Mouse (Mus musculus) hematopoietic stem cell, adult 5-6 weeks (primary cell): Measurements from ENCODE around the gene Pla2g12b. TPM values are rescaled to one million over a fixed set of nuclear protein-coding genes. Genes with fewer than 3 reads are reported as not detected.
"Not testable (repeated sequence)": the region's sequence is repeated elsewhere in the genome, so short reads cannot be mapped to it uniquely, and the experiment has no call there.

Source experiments
- ATAC-seq, 2 experiments: fragments of 125-278 bp in 1 of 2; replicated peaks in 1 of 2; 2 replicates each; pipeline ENCODE4 v1.8.0; 2016 to 2017; ENCODE audit warnings: inconsistent platforms in 2 of 2, mild to moderate bottlenecking in 2 of 2, moderate number of reproducible peaks in 2 of 2, low read depth in 1 of 2, moderate TSS enrichment in 1 of 2; ENCODE audit not compliant: low FRiP score in 2 of 2, poor library complexity in 2 of 2, severe bottlenecking in 2 of 2, insufficient read depth in 1 of 2, low TSS enrichment in 1 of 2
- total RNA-seq: library from RNA; stranded (forward); fragments of 172-1452, 232-1000 nt; gene quantifications from 2 replicates; pipeline ENCODE4 v1.2.3, GENCODE M21; 2017

Gene Pla2g12b
- total RNA-seq, 1 experiment from 2014 or later = not detected

DNA sequence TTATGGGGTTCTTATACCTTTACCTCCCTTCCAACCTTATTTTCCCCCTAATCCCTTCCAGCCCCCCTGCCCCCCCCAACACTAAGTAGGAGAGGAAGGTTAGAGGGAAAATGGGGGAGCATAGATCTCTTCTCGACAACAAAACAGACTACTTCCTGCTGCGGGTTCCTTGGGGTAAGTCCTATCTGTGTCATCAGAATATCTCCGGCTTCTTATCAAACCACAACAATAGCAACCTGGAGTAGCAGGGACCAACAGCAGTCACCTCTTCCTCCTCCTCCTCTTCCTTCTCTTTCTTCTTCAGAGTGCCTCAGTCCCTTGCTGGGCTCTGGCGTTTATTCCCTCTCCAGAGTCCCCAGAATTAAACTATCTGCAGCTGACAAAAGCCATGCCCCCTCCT lies 11.6 kb upstream of the Pla2g12b start:
- no peak for ATAC-seq

DNA sequence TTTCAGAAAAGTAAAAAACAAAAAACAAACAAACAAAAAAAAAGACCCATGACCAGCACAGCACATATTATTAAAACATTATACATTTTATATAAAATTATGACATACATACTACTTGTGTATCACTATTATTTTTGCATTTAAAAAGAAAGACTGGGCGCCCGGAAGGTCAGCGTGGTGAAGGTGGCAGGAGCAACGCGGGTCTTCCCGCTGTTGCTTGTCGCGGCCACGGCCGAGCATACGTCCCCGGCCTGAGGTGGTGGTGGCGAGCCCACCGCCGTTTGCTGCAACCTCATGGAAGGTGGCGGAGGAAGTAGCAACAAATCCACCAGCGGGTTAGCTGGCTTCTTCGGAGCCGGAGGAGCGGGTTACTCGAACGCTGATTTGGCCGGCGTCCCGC lies 8.0 kb upstream of the Pla2g12b start, which contains the start of gene Gm10273:
Gm10273 (plus strand) TSS at position 172 of the 400 bp plus-strand sequence.
- ATAC-seq = not testable (repeated sequence)

DNA sequence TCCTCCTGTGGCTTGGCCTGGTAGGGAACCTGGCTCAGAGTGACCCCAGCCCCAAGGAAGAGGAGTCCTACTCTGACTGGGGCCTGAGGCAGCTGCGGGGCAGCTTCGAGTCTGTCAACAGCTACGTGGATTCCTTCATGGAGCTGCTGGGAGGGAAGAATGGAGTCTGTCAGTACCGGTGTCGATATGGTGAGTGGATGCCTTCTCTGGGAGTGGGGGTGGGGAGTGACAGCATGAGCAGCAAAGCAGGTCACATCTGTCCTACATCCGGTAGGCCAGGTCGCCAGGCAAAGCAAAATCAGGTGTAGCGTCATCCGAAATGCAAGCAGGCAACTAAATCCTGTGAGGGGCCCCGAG lies 311 bp downstream of the Pla2g12b start:
- no peak for ATAC-seq

DNA sequence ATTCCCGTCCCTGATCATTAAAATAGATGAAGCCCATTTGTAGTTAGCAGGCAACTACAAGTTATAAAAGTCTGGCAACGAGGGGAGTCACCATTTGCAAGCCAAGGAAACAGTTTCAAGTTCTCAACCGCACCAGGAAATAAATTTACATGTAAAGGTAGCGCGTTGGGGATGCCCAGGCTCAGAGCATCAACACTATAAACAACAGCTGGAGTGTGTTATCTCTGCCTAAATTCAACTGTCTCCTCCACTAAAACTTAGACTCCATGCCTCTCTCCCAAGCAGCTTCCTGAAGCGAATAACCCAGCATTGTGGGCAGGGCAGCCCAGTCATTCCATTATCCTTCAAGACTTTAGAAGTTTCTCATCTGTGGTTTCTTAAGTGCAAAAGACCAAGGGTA lies 5.0 kb downstream of the Pla2g12b start:
- no peak for ATAC-seq

DNA sequence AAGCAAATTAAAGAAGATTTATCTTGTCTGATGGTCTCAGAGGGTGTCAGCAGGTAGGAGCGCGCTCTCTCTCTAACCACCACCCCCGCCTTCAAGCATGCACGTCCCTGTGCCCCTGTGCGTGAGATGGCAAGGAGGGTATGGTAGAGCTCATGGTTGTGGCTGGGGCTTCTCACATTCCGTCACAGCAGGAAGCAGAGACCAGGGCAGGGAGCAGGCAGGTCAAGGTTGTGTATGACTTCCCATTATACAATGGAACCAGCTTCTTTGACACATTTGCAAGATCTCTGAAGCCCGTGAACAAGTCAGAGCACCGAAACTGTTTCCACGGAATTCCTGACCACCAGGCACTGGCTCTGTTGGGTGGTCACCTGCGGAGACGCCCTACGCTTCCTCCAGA lies 6.8 kb downstream of the Pla2g12b start:
- ATAC-seq = no peak

DNA sequence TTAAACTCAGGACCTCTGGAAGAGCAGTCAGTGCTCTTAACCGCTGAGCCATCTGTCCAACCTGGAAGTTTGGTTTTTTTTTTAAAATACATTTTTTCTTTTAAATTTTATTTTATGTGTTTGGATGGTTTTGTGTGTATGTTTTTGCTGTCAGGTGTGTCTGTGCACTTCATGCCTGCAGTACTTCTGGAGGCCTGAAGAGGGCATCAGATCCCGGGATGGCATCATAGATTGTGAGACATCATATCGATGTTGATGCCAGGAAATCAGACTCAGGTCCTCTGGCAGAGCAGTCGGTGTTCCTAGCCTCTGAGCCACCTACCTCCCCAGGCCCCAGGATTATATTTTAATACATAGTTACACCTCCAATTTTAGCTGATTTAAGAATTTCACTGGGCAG lies 10.3 kb downstream of the Pla2g12b start:
- ATAC-seq = no peak

DNA sequence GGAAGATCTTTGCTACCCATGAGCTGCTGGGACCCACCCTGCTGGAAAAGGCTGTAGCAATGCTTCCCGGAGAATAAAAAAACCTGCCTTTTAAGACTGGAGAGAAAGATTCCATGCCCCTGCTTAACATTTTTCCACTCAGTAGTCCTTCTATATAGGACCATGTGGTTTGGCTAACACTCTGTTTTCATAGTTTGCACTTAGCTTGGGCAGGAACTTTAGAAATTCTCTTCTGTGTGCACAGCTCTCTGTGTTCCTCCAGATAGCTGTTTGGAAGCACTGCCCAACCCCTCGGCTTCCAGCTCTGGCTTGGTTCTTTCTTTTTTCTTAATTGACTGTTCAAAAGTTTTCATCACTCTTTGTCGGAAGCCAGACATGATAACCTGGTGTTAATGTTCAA lies 13.2 kb downstream of the Pla2g12b start:
- no peak for ATAC-seq

DNA sequence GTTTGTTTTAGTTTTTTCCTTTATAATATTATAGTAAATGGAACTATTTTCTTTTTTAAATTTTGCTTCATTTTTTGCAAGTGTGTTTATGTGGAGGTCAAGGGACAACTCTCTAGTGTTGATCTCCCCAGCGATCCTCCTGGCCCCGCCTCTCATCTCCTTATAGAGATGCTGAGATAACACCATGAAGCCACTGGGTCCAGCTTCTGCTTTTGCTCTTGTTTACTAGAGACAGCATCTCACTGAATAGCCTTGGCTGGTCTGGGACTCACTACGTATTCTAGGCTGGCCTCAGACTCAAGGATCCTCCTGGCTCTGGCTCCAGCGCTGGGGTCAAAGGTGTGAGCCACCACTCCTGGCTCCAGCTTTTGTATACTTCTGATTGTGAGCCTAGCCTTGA lies 16.1 kb downstream of the Pla2g12b start:
- ATAC-seq = no peak

DNA sequence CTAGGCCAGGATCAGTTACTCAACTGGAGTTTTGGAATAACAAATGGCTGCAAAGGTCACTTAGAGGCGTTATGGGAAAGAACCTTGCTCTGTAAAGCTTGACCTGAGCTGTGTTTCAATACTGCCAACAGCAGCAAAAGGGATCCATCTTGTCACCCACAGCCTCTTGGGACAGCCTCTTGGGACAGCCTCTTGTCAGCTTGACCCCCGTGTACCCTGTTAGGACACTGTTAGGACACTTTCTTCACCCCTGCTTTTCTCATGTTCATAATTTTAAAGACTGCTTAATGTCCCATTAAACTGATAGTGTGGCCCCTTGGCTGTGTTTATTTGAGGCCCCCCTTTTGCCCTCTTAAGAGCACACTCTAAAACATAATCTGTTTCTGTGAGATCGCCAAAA lies 21.0 kb downstream of the Pla2g12b start:
- no peak for ATAC-seq

DNA sequence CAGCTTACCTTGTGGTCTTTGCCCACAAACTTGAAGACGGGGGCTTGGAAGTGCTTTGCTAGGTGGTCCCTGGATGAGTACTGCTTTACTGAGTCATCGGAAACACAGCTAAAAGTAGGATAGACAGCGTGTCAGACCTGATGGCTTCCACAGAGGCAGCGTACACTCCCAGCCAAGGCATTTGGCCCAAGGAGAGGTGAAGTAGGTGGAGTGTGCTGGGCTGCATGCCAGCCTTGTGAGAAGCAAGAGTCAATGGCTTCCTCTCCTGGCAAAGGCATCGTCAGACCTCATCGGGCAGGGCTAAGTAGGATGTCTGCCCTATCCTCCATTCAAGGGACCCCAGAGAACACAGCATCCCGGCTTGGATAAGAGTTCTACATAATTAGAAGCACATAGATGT lies 21.9 kb downstream of the Pla2g12b start:
- ATAC-seq = peak; percentile 61 to 67; a peak in 2 of 4 replicates

DNA sequence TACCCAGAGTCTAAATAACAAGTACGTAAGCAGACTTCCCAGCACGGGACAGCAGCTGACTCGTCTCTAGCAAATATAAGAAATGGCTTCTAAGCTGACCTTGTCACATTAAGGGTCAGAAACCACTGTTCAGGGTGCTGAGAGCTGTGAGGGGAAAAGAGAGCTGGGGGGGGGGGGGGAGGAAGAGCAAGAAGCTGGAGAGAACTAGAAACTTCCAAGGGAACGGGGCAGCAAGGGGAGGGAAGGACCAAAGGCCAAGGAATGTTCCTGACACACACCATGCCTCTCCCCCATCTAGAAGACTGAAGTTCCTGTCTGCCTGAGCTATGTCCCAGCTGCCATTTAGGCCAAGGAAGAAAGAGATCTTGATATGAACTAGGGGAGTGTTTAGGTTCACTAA lies 22.9 kb downstream of the Pla2g12b start:
- ATAC-seq = no peak

DNA sequence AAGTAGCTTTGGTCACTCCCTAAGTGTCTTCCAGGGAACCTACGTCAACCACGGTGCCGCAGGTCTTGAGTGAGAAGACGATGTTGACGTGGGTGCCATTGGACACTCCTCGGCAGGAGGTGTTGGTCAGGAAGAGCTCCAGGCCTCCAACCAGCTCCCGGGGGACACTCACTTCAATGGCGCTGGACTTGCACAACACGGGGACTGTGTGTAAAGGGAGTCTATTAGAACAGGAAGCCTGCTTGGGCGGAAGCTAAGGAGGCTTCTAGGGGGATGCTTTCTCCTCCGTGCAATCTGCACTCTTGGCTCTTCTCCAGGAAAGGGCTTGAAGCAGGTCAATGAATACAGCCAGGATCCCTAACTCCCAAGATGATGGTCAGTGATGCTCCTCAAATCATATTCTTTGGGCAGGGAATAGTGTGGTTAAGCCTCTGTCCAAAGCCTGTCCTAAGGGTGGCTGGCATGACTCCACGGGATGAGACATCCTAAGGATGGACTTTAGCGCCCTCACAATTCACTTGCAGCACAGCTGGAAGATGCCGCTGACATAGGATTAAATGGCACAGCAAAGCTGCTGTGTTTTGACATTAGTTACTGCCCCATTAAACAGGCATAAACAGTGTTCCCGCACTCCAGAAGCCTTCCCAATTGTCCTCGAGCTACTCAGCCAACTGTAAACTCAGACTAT lies 26.1 kb downstream of the Pla2g12b start:
- ATAC-seq = no peak

DNA sequence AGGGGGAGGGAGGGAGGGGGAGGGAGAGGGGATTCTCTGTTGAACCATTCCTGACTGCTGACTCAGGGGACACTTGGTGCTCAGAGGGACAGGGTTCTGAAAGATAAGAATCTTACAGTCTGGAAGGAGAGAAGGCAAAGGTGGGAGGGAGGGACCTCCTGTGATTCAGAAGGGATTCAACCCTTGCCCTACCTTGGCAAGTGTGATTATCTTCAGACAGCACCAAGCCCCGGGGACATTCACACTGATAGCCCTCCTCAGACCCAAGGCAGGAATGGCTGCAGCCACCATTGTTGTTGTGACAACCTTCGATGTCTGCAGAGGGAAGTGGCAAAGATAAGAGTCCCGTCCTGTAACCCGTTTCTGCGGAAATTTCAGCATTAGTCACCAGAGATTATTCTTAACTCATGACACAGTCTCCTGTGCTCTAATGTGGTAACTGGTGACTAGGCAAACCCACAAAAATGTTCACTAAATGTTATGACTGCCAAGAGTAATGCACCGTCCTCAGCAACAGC lies 27.3 kb downstream of the Pla2g12b start:
- ATAC-seq = peak; percentile 83 to 84

DNA sequence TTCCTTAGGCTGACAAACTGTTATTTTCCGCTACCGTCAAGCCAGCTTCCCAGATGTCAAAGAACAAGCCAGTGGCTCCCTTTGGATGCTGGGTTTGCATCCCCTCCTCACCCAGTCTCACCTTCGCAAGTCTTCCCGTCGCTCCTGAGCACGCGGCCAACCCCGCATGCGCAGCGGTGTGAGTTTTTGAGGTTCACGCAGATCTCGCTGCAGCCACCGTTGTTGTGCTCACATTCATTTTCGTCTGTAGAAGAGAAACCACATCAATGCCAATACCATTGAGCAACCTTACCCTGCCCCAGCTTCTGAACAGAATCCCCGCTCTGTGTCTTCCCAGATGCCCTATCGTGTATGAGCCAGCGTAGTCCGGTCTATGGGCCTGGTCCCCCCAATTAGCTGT lies 32.3 kb downstream of the Pla2g12b start:
- no peak for ATAC-seq

DNA sequence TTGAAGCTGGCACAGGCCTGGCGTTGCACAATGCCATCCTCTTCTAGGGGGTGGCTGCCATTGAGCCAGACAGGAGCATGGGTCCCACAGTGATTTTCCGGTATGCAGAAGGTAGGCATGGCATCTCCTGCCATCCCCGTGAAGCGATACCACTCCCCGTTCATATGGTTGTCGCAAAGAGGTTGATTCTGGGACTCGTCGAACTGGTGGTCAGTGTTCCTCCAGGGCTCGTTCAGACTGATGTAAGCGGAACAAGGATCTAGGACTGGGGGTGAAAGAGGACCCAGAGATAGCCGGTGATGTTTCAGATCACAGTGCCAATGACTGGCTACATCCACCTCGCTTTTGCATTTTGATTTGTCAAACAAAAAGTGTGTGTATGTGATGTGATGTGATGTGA lies 35.2 kb downstream of the Pla2g12b start:
- no peak for ATAC-seq

DNA sequence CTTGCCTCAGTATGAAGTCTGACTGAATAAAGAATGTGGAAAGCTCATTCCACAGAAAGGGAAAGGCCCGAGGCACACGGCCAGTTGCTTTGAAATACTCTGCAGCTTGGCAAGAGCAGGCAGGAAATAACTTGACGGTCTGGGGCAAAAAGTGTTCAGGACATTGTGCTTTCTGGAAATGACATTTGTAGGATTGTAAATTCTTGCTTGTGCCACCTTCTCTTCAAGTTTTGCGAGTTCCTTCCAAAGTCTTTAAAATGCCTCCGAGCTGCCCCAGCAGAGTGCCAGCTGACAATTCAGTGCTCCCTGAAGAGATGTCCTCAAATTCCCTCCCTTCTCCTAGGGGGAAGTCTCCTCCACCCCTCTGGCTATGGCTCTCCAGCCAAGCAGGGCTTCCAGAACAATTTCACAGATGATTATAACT lies 36.1 kb downstream of the Pla2g12b start:
- no peak for ATAC-seq

DNA sequence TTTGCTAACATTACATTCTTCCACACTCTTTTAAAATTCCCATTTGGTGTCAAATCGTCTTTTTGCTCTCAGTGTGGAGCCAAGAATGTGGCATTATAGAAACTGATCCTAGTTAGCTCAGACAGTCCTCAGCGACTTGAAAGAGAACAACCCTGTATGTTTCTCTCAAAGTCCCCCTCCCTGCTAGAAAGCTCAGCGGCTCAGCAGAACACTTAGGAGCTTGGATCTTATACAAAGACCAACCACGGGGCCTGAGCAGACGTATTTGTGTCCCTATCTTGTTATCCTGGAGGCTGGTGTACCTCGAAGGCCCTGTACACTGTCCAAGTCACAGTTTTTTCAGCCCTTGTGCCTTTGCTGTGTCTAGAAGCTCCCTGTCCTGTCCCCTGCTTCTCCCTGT lies 36.7 kb downstream of the Pla2g12b start:
- no peak for ATAC-seq

DNA sequence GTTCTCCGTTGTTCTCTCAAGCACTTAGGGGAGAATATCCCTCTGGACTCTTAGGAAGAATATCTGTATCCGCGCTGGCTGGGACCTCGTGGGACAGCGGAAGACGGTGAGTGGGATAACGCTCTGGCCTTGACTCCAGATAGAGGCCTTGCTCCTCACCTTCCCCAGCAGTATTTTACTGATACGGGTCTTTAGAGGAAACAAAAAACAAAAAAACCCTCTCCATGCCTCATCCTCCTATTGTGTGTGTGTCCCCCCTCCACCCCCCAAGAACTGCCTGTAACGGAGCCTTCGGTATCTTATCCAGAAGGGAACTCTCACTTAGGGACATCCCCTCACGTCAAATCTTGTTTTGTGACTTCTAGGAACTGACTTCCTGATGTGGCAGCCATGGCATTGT lies 38.3 kb downstream of the Pla2g12b start, which contains the start of gene Oit3:
Oit3 (minus strand) TSS at position 44 of the 400 bp plus-strand sequence.
- no peak; a peak in 1 of 4 replicates for ATAC-seq

DNA sequence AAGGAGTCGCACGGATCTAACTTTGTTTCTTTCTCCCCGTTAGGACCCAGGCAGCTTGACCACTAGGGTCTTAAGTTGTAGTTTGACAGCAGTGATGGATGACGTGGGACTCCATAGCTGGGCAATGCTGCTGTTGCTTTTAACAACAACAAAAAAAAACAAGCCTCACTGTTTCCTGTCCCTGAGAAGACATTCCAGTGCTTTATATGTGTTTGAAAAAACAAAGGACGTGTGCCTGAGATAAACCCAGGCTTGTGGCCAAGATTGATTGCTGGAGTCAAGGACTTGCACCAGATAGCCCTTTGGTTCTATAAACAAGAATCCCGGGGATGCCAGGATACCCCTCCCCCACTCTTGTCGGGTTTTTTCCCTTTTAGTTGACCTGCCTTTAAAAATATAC lies 39.8 kb downstream of the Pla2g12b start:
- ATAC-seq = no peak
